Mouse (Mus musculus) CH12.LX (cell line): Measurements from ENCODE around the gene Mrpl20. TPM values are rescaled to one million over a fixed set of nuclear protein-coding genes. Genes with fewer than 3 reads are reported as not detected.

ENCODE experiments used
- DNase-seq: peaks from one replicate; pipeline ENCODE4 v3.0.0-alpha.2; 2013; ENCODE audit errors: extremely low read depth
- H3K27ac ChIP-seq: 2 replicates; pipeline ENCODE4 v1.5.1; 2012; ENCODE audit warnings: low read depth, mild to moderate bottlenecking, control low read depth, moderate library complexity; ENCODE audit not compliant: insufficient read depth
- H3K27me3 ChIP-seq: replicated peaks from 2 replicates; pipeline ENCODE3; 2012; ENCODE audit warnings: inconsistent platforms
- H3K36me3 ChIP-seq, 2 experiments: replicated peaks in 1 of 2; 2 replicates each; pipeline versions ENCODE3 to v1.6.1; 2012; ENCODE audit warnings: inconsistent platforms in 1 of 2, low read length in 1 of 2, mild to moderate bottlenecking in 1 of 2, mixed read lengths in 1 of 2, moderate library complexity in 1 of 2; ENCODE audit not compliant: control insufficient read depth in 1 of 2, insufficient read depth in 1 of 2
- H3K4me1 ChIP-seq, 2 experiments: 2 replicates each; pipeline ENCODE4 v1.6.1; 2012; ENCODE audit warnings: inconsistent platforms in 1 of 2, moderate library complexity in 1 of 2; ENCODE audit not compliant: insufficient read depth in 2 of 2, control insufficient read depth in 1 of 2
- H3K4me2 ChIP-seq: 2 replicates; pipeline ENCODE4 v1.6.1; 2012; ENCODE audit warnings: low read depth, mild to moderate bottlenecking, control low read depth; ENCODE audit not compliant: poor library complexity, insufficient read depth, severe bottlenecking
- H3K4me3 ChIP-seq, 3 experiments: fragments of 150-350 bp in 1 of 3; sonication (generic) in 1 of 3; replicated peaks in 1 of 3; 2 replicates each; pipeline versions ENCODE3 to v1.5.1; 2011 to 2012; ENCODE audit warnings: low read depth in 2 of 3, low read length in 2 of 3, mild to moderate bottlenecking in 2 of 3, moderate library complexity in 2 of 3, control low read depth in 1 of 3, improper control_type of control experiment in 1 of 3, inconsistent platforms in 1 of 3, mixed read lengths in 1 of 3; ENCODE audit not compliant: poor library complexity in 1 of 3
- H3K79me2 ChIP-seq: replicated peaks from 2 replicates; pipeline ENCODE4 v1.6.1; 2012; ENCODE audit warnings: mild to moderate bottlenecking, moderate library complexity; ENCODE audit not compliant: control insufficient read depth, poor library complexity, insufficient read depth, severe bottlenecking; ENCODE audit errors: extremely low read depth
- H3K9ac ChIP-seq: 2 replicates; pipeline ENCODE4 v1.6.1; 2012; ENCODE audit warnings: low read depth, mild to moderate bottlenecking, control low read depth, moderate library complexity; ENCODE audit not compliant: insufficient read depth
- H3K9me3 ChIP-seq: replicated peaks from 2 replicates; pipeline ENCODE3; 2012; ENCODE audit warnings: low read length, inconsistent platforms, mixed read lengths
- BHLHE40 ChIP-seq: IDR thresholded peaks from 2 replicates; pipeline ENCODE4 v1.6.1; 2011; ENCODE audit warnings: mild to moderate bottlenecking, low read depth, low read length, improper control_type of control experiment
- CHD2 ChIP-seq: IDR thresholded peaks from 2 replicates; pipeline ENCODE4 v1.6.1; 2011; ENCODE audit warnings: low read length, improper control_type of control experiment
- E2F4 ChIP-seq: IDR thresholded peaks from 2 replicates; pipeline ENCODE4 v1.6.1; 2011; ENCODE audit warnings: low read depth, low read length, improper control_type of control experiment; ENCODE audit not compliant: insufficient replicate concordance
- ELF1 ChIP-seq: IDR thresholded peaks from 2 replicates; pipeline ENCODE4 v1.6.1; 2014; ENCODE audit warnings: low read depth, mild to moderate bottlenecking, inconsistent platforms, low read length, improper control_type of control experiment
- EP300 ChIP-seq: IDR thresholded peaks from 2 replicates; pipeline ENCODE4 v1.6.1; 2011; ENCODE audit warnings: low read length, improper control_type of control experiment
- ETS1 ChIP-seq: conservative IDR thresholded peaks from 2 replicates; pipeline ENCODE4 v1.6.1; 2012; ENCODE audit warnings: low read depth, mild to moderate bottlenecking, inconsistent platforms, low read length, improper control_type of control experiment, moderate library complexity
- GABPA ChIP-seq: IDR thresholded peaks from 2 replicates; pipeline ENCODE4 v1.6.1; 2012; ENCODE audit warnings: low read depth, low read length, improper control_type of control experiment, inconsistent platforms; ENCODE audit not compliant: insufficient replicate concordance
- HCFC1 ChIP-seq: IDR thresholded peaks from 2 replicates; pipeline ENCODE4 v1.6.1; 2012; ENCODE audit warnings: low read depth, mild to moderate bottlenecking, inconsistent platforms, low read length, improper control_type of control experiment
- IRF4 ChIP-seq: IDR thresholded peaks from 2 replicates; pipeline ENCODE4 v1.6.1; 2014; ENCODE audit warnings: low read depth, mild to moderate bottlenecking, inconsistent platforms, low read length, improper control_type of control experiment
- JUN ChIP-seq: IDR thresholded peaks from 2 replicates; pipeline ENCODE4 v1.6.1; 2011; ENCODE audit warnings: low read depth, mild to moderate bottlenecking, low read length, improper control_type of control experiment, moderate library complexity; ENCODE audit not compliant: insufficient read depth
- JUND ChIP-seq: conservative IDR thresholded peaks from 2 replicates; pipeline ENCODE4 v1.6.1; 2011; ENCODE audit warnings: low read depth, low read length, improper control_type of control experiment
- KAT2A ChIP-seq: IDR thresholded peaks from 2 replicates; pipeline ENCODE4 v1.6.1; 2012; ENCODE audit warnings: low read length, improper control_type of control experiment, inconsistent platforms; ENCODE audit not compliant: insufficient replicate concordance
- MAFK ChIP-seq: IDR thresholded peaks from 2 replicates; pipeline ENCODE4 v1.6.1; 2011; ENCODE audit warnings: low read length, improper control_type of control experiment; ENCODE audit not compliant: insufficient replicate concordance
- MAX ChIP-seq: IDR thresholded peaks from 2 replicates; pipeline ENCODE4 v1.6.1; 2011; ENCODE audit warnings: low read length, improper control_type of control experiment
- MAZ ChIP-seq: IDR thresholded peaks from 2 replicates; pipeline ENCODE4 v1.6.1; 2012; ENCODE audit warnings: low read depth, mild to moderate bottlenecking, inconsistent platforms, low read length, improper control_type of control experiment, moderate library complexity
- MEF2A ChIP-seq: IDR thresholded peaks from 2 replicates; pipeline ENCODE4 v1.6.1; 2014; ENCODE audit warnings: low read depth, mild to moderate bottlenecking, inconsistent platforms, low read length, improper control_type of control experiment, borderline replicate concordance
- MYC ChIP-seq: IDR thresholded peaks from 2 replicates; pipeline ENCODE4 v1.6.1; 2011; ENCODE audit warnings: low read depth, mild to moderate bottlenecking, improper control_type of control experiment, low read length
- NELFE ChIP-seq: IDR thresholded peaks from 2 replicates; pipeline ENCODE4 v1.6.1; 2011; ENCODE audit warnings: low read depth, low read length, improper control_type of control experiment
- NRF1 ChIP-seq: IDR thresholded peaks from 2 replicates; pipeline ENCODE4 v1.6.1; 2014; ENCODE audit warnings: low read depth, mild to moderate bottlenecking, inconsistent platforms, low read length, improper control_type of control experiment, moderate library complexity
- PAX5 ChIP-seq: IDR thresholded peaks from 2 replicates; pipeline ENCODE4 v1.6.1; 2012; ENCODE audit warnings: low read length, inconsistent platforms, mixed read lengths
- POLR2A ChIP-seq: IDR thresholded peaks from 2 replicates; pipeline ENCODE4 v1.6.1; 2011; ENCODE audit warnings: low read depth, mild to moderate bottlenecking, improper control_type of control experiment, low read length
- POLR2AphosphoS2 ChIP-seq: IDR thresholded peaks from 2 replicates; pipeline ENCODE4 v1.6.1; 2011; ENCODE audit warnings: low read depth, low read length, improper control_type of control experiment
- RAD21 ChIP-seq: IDR thresholded peaks from 2 replicates; pipeline ENCODE4 v1.6.1; 2011; ENCODE audit warnings: low read depth, mild to moderate bottlenecking, low read length, improper control_type of control experiment, moderate library complexity
- RCOR1 ChIP-seq: conservative IDR thresholded peaks from 2 replicates; pipeline ENCODE4 v1.6.1; 2012; ENCODE audit warnings: low read depth, mild to moderate bottlenecking, inconsistent platforms, low read length, improper control_type of control experiment
- SMC3 ChIP-seq: IDR thresholded peaks from 2 replicates; pipeline ENCODE4 v1.6.1; 2011; ENCODE audit warnings: low read depth, low read length, improper control_type of control experiment
- TBP ChIP-seq: conservative IDR thresholded peaks from 2 replicates; pipeline ENCODE4 v1.6.1; 2011; ENCODE audit warnings: low read depth, low read length, improper control_type of control experiment
- TCF12 ChIP-seq: IDR thresholded peaks from 2 replicates; pipeline ENCODE4 v1.6.1; 2014; ENCODE audit warnings: low read depth, mild to moderate bottlenecking, inconsistent platforms, low read length, improper control_type of control experiment
- UBTF ChIP-seq: IDR thresholded peaks from 2 replicates; pipeline ENCODE4 v1.6.1; 2012; ENCODE audit warnings: low read depth, mild to moderate bottlenecking, inconsistent platforms, low read length, improper control_type of control experiment, moderate library complexity
- USF1 ChIP-seq: IDR thresholded peaks from 2 replicates; pipeline ENCODE4 v1.6.1; 2014; ENCODE audit warnings: low read depth, mild to moderate bottlenecking, inconsistent platforms, low read length, improper control_type of control experiment
- USF2 ChIP-seq: conservative IDR thresholded peaks from 2 replicates; pipeline ENCODE4 v1.6.1; 2011; ENCODE audit warnings: low read depth, low read length, improper control_type of control experiment
- ZC3H11A ChIP-seq: IDR thresholded peaks from 2 replicates; pipeline ENCODE4 v1.6.1; 2012; ENCODE audit warnings: low read depth, mild to moderate bottlenecking, inconsistent platforms, low read length, improper control_type of control experiment
- ZKSCAN1 ChIP-seq: IDR thresholded peaks from 2 replicates; pipeline ENCODE4 v1.6.1; 2012; ENCODE audit warnings: low read depth, inconsistent platforms, low read length, improper control_type of control experiment, borderline replicate concordance
- ZMIZ1 ChIP-seq: IDR thresholded peaks from 2 replicates; pipeline ENCODE4 v1.6.1; 2012; ENCODE audit warnings: low read depth, mild to moderate bottlenecking, inconsistent platforms, low read length, improper control_type of control experiment
- ZNF384 ChIP-seq: IDR thresholded peaks from 2 replicates; pipeline ENCODE4 v1.6.1; 2012; ENCODE audit warnings: low read depth, low read length, improper control_type of control experiment, inconsistent platforms
- dilution Hi-C: fragments of 300-500 bp; cut with MboI; formaldehyde crosslinking; loops from 2 replicates; pipeline ENCODE4 v1.14.3; 2020; ENCODE audit warnings: low sequenced_read_pairs; ENCODE audit not compliant: extremely low pct_unique_long_range_greater_than_20kb, extremely low pct_ligation_motif_present
- in situ Hi-C: fragments of 300-500 bp; cut with MboI; formaldehyde crosslinking; loops from 3 replicates; pipeline ENCODE4 v1.14.3; 2019; ENCODE audit warnings: low sequenced_read_pairs, low pct_ligation_motif_present, low pct_unique_long_range_greater_than_20kb, mixed read lengths
- polyA plus RNA-seq: library from polyadenylated mRNA; unstranded; fragments of >175 nt; gene quantifications from 2 replicates; pipeline ENCODE4 v1.2.1, GENCODE M21; 2012; ENCODE audit warnings: low read depth; ENCODE audit not compliant: insufficient read length
- total RNA-seq, 2 experiments: library from RNA; depleted of rRNA; stranded (reverse); fragments of 300-350 nt in 1 of 2; fragments of >200 nt in 1 of 2; gene quantifications; 2 replicates each; pipeline ENCODE4 v1.2.3; 2012 to 2014

Gene Mrpl20
- total and polyA plus RNA-seq, 3 experiments, result 146 to 230 (median 193) TPM

GRCm38 (mm10) chr4:155759862-155760612 is 42.6 kb upstream of the Mrpl20 start (continued):
- no peak for TF ChIP-seq ETS1
- no peak for TF ChIP-seq BHLHE40
- no peak for TF ChIP-seq TCF12
- no peak for TF ChIP-seq ELF1
- TF ChIP-seq GABPA, result no peak

GRCm38 (mm10) chr4:155760613-155761355 is 41.9 kb upstream of the Mrpl20 start, which contains the start of gene Atad3a:
Gene Atad3a (minus strand): TSS chr4:155761093.
- Histone ChIP-seq H3K4me1 (peaks cover 14 to 24% of the 10 kb centered on the region in 2 experiments), H3K79me2 (peaks cover 41% of the 10 kb centered on the region), H3K36me3 (peaks cover 22 to 36% of the 10 kb centered on the region in 2 experiments), H3K27me3 (no peaks in the 10 kb centered on the region), H3K27ac (peak within 1 kb of the TSS; percentile 30; the same call in 1 of the 2 replicates), H3K4me3 (peak within 1 kb of the TSS; percentile 62 to 98 (median 84)), H3K9me3 (no peaks in the 10 kb centered on the region), H3K4me2 (peak within 1 kb of the TSS; percentile 79), H3K9ac (peak within 1 kb of the TSS; percentile 84)
- in situ Hi-C loops (no loop called here), dilution Hi-C loops (no loop called here)
- DNase-seq, result peak; percentile 96
- TF ChIP-seq SMC3 (no peak), MAX (peak; percentile 96), ZKSCAN1 (no peak), ELF1 (peak; percentile 85), MEF2A (peak; percentile 69), ETS1 (no peak), ZMIZ1 (peak; percentile 75), RCOR1 (no peak), IRF4 (no peak), BHLHE40 (no peak; the same call in 1 of the 2 replicates), MAFK (no peak), NRF1 (peak; percentile 96), POLR2AphosphoS2 (peak; percentile 37; the same call in 1 of the 2 replicates), MYC (peak; percentile 90), ZNF384 (peak; percentile 95), TBP (peak; percentile 59; the same call in 1 of the 2 replicates), POLR2A (peak; percentile 88), E2F4 (no peak), MAZ (no peak), JUND (no peak), USF1 (no peak), ZC3H11A (no peak), CHD2 (peak; percentile 13; the same call in 1 of the 2 replicates), KAT2A (peak; percentile 81; the same call in 1 of the 2 replicates), HCFC1 (peak; percentile 86), PAX5 (no peak), EP300 (no peak), JUN (no peak), RAD21 (no peak), NELFE (peak; percentile 94), UBTF (peak; percentile 36; the same call in 1 of the 2 replicates), USF2 (no peak)
